Mouse (Mus musculus) MEL (cell line): ENCODE results near the gene Hoxb9.

Experiments
- CHD2 ChIP-seq: IDR thresholded peaks from 2 replicates; pipeline ENCODE4 v1.6.1; 2011; ENCODE audit warnings: low read length, improper control_type of control experiment
- RAD21 ChIP-seq: IDR thresholded peaks from 2 replicates; pipeline ENCODE4 v1.6.1; 2011; ENCODE audit warnings: mild to moderate bottlenecking, low read depth, low read length, improper control_type of control experiment

- TF ChIP-seq RAD21: no peak
- no peak for TF ChIP-seq CHD2
These were observed 10.8 kb upstream of the Hoxb9 start for GRCm38 (mm10) chr11:96260310-96260970.
